Mouse (Mus musculus): Measurements from ENCODE around the gene Repin1. TPM values are rescaled to one million over a fixed set of nuclear protein-coding genes. Genes with fewer than 3 reads are reported as not detected.

The Repin1 gene
- polyA plus RNA-seq, 1 experiment from 2014 or later: 35.8 TPM

DNA sequence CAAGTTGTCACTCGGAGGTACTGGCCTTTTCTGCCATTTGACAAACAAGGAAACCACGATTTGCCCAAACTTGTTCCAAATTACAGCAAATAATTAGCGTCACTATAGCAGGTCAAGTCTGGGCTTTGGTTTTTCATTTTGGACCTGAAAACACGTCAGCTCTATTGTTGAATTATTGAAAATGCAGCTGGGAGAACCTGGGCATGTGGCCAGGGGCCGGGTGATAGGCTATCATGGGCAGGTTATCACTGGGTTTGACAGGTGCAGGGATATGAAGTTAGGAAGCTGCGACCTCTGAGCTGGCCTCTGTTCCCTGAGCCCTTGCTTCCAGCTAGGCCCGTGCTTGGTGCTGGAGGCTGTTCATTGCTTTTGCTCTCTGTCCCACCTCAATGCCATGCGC lies 37.1 kb downstream of the Repin1 start:
- no peak overlapping the region for H3K27ac ChIP-seq (replicated peaks)
- peaks cover 14% of the 10 kb centered on the region for H3K27me3 ChIP-seq
- H3K4me1 ChIP-seq: peaks cover 19% of the 10 kb centered on the region
- no peaks in the 10 kb centered on the region for H3K9me3 ChIP-seq
- H3K9ac ChIP-seq (replicated peaks): no peak overlapping the region
- 83% methylated on average over 8 of the region's 8 CpGs for WGBS
- no peak overlapping the region for H3K4me2 ChIP-seq (replicated peaks)
- ATAC-seq (replicated peaks): no peak
- no peaks in the 10 kb centered on the region for H3K36me3 ChIP-seq
- H3K4me3 ChIP-seq: no peak overlapping the region

- Histone ChIP-seq H3K9ac (replicated peaks) (no peak overlapping the region), H3K27me3 (no peaks in the 10 kb centered on the region), H3K27ac (replicated peaks) (no peak overlapping the region), H3K4me1 (no peaks in the 10 kb centered on the region), H3K4me3 (no peak overlapping the region), H3K36me3 (no peaks in the 10 kb centered on the region), H3K4me2 (replicated peaks) (no peak overlapping the region), H3K9me3 (no peaks in the 10 kb centered on the region)
- WGBS: 90% methylated on average over 2 of the region's 2 CpGs
- ATAC-seq (replicated peaks): no peak
Observed at GRCm38 (mm10) chr6:48635105-48635504, 41.4 kb downstream of the Repin1 start.

GRCm38 (mm10) chr6:48636515-48636914 lies 42.8 kb downstream of the Repin1 start:
- no peaks in the 10 kb centered on the region for H3K4me1 ChIP-seq

GRCm38 (mm10) chr6:48637811-48638500 lies 44.3 kb downstream of the Repin1 start:
- Histone ChIP-seq H3K4me1 (no peaks in the 10 kb centered on the region), H3K4me3 (no peak overlapping the region), H3K9ac (replicated peaks) (no peak overlapping the region), H3K9me3 (no peaks in the 10 kb centered on the region), H3K36me3 (no peaks in the 10 kb centered on the region), H3K27me3 (no peaks in the 10 kb centered on the region), H3K4me2 (replicated peaks) (no peak overlapping the region), H3K27ac (replicated peaks) (no peak overlapping the region)
- ATAC-seq (replicated peaks): no peak
- WGBS: 67% methylated on average over 6 of the region's 6 CpGs

More at GRCm38 (mm10) chr6:48636515-48636914, 42.8 kb downstream of the Repin1 start:
- Histone ChIP-seq H3K36me3 (no peaks in the 10 kb centered on the region), H3K4me3 (no peak overlapping the region), H3K9me3 (no peaks in the 10 kb centered on the region), H3K27ac (replicated peaks) (no peak overlapping the region), H3K9ac (replicated peaks) (no peak overlapping the region), H3K4me2 (replicated peaks) (no peak overlapping the region), H3K27me3 (no peaks in the 10 kb centered on the region)
- ATAC-seq (replicated peaks): no peak
- WGBS: 55% methylated on average over 6 of the region's 6 CpGs

GRCm38 (mm10) chr6:48638553-48638952 lies 44.9 kb downstream of the Repin1 start:
- Histone ChIP-seq H3K27ac (replicated peaks) (no peak overlapping the region), H3K27me3 (no peaks in the 10 kb centered on the region), H3K9ac (replicated peaks) (no peak overlapping the region), H3K9me3 (no peaks in the 10 kb centered on the region), H3K4me2 (replicated peaks) (no peak overlapping the region), H3K4me3 (no peak overlapping the region), H3K4me1 (no peaks in the 10 kb centered on the region), H3K36me3 (no peaks in the 10 kb centered on the region)
- 72% methylated on average over 2 of the region's 2 CpGs for WGBS
- no peak for ATAC-seq (replicated peaks)

DNA sequence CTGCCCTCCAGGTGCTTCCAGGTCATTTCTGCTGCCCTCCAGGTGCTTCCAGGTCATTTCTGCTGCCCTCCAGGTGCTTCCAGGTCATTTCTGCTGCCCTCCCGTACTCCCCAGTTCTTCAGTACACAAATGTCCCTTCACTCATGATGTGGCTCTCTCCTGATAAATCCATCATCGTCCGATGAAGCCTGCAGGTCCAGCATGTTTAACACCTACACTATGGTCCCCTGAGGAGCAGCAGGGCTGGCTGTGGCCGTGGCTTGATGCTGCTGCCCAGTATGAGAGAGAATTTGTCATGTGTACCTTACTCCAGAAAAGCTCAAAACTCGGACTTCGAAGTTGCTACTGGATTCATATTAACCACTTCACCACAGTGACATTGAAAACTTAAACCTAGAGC lies 47.7 kb downstream of the Repin1 start:
- WGBS: 77% methylated on average over 6 of the region's 6 CpGs
- Histone ChIP-seq H3K4me3 (no peak overlapping the region), H3K4me2 (replicated peaks) (no peak overlapping the region), H3K9me3 (no peaks in the 10 kb centered on the region), H3K4me1 (no peaks in the 10 kb centered on the region), H3K27ac (replicated peaks) (no peak overlapping the region), H3K9ac (replicated peaks) (no peak overlapping the region), H3K36me3 (no peaks in the 10 kb centered on the region), H3K27me3 (no peaks in the 10 kb centered on the region)
- no peak for ATAC-seq (replicated peaks)

DNA sequence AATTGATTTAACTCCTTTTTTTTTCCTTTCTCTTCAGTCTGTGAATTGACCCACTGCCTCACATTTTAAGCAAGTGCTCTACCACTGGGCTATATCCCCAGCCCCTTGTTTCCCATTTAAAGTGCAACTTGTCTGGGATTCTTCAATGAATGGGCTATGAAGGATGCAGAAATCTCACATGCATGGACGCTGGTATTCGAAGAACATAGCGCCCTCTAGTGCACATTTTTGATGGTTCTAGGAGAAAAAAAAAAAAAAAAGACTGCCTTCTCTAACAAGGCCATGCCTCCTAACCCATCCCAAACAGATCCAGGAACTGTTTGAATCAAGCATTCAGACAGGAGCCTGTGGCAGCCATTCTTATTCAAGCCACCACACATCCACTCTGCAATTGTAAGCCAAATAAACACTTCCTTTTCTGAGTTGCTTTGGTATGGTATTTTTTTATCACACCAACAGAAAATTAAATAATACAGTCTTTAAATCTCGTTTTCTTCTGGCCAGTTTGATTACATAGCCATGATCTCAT lies 49.1 kb downstream of the Repin1 start:
- 20% methylated on average over 4 of the region's 4 CpGs for WGBS
- Histone ChIP-seq H3K4me3 (no peak overlapping the region), H3K36me3 (no peaks in the 10 kb centered on the region), H3K9ac (replicated peaks) (no peak overlapping the region), H3K4me2 (replicated peaks) (no peak overlapping the region), H3K27me3 (no peaks in the 10 kb centered on the region), H3K4me1 (no peaks in the 10 kb centered on the region), H3K9me3 (no peaks in the 10 kb centered on the region), H3K27ac (replicated peaks) (no peak overlapping the region)
- peak; percentile 38; the same call in 1 of the 2 replicates for ATAC-seq (replicated peaks)

- Histone ChIP-seq H3K4me2 (replicated peaks) (no peak overlapping the region), H3K4me1 (no peaks in the 10 kb centered on the region), H3K9ac (replicated peaks) (no peak overlapping the region), H3K27ac (replicated peaks) (no peak overlapping the region), H3K36me3 (no peaks in the 10 kb centered on the region), H3K4me3 (no peak overlapping the region), H3K9me3 (no peaks in the 10 kb centered on the region), H3K27me3 (no peaks in the 10 kb centered on the region)
- 14% methylated on average over 12 of the region's 12 CpGs for WGBS
- 0 out of 2 replicates have a peak, but pooled peaks have one; percentile 53 for ATAC-seq (replicated peaks)
Observed at GRCm38 (mm10) chr6:48645660-48646308, 52.1 kb downstream of the Repin1 start.

DNA sequence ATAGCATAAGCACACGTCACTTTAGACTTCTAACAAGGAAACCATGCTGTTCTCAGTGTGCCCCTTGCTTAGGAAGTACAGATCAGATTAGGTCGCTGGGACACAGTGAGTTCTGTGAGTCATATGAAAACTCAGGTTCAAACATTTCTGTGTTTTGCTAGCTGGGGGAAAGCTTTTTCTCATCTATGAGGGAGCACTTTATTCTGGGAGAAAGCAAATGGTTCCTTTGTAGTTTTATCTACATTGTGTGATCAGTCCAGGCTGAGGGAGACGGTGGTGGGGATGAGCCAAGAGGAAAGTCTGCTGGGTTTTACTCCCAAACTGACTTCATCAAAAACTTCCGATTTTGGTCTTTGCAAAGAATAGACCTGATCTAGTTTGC lies 52.6 kb downstream of the Repin1 start:
- Histone ChIP-seq H3K4me1 (no peaks in the 10 kb centered on the region), H3K4me3 (no peak overlapping the region), H3K4me2 (replicated peaks) (no peak overlapping the region), H3K27me3 (no peaks in the 10 kb centered on the region), H3K36me3 (no peaks in the 10 kb centered on the region), H3K9ac (replicated peaks) (no peak overlapping the region), H3K9me3 (no peaks in the 10 kb centered on the region), H3K27ac (replicated peaks) (no peak overlapping the region)
- ATAC-seq (replicated peaks): no peak
- 89% methylated on average over 4 of the region's 4 CpGs for WGBS

DNA sequence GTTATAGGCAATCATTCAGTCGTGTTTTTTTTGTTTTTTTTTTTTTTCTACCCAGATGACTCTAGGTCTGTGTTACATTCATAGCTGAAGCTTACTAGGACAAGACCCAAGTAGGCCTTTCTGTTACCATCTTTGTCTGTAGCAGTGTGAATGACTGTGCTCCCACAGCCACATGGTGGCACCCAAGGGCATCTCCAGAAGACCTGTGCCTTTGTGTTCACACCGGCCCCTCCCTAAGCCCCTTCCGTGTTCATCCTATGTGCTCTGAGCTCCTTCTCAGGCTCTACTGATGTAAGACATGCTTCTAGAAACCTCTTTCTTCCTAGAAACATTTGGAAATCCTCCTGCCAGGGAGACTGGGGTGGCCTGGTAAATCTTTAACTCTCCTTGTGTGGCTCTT lies 53.3 kb downstream of the Repin1 start, which contains the start of gene Gimap8:
TSS of gene Gimap8 (plus strand) at position 240 of the 400 bp plus-strand sequence.
- no peaks in the 10 kb centered on the region for H3K9me3 ChIP-seq
- H3K9ac ChIP-seq (replicated peaks): no peak within 1 kb of the TSS
- no peaks in the 10 kb centered on the region for H3K4me1 ChIP-seq
- H3K27me3 ChIP-seq: no peaks in the 10 kb centered on the region
- WGBS: 59% methylated on average over 3 of the region's 3 CpGs
- H3K36me3 ChIP-seq: no peaks in the 10 kb centered on the region
- no peak within 1 kb of the TSS for H3K27ac ChIP-seq (replicated peaks)
- H3K4me2 ChIP-seq (replicated peaks): no peak within 1 kb of the TSS
- ATAC-seq (replicated peaks): no peak
- H3K4me3 ChIP-seq: no peak within 1 kb of the TSS

GRCm38 (mm10) chr6:48647611-48648010 lies 53.9 kb downstream of the Repin1 start:
- Histone ChIP-seq H3K27me3 (no peaks in the 10 kb centered on the region), H3K9ac (replicated peaks) (no peak overlapping the region), H3K4me2 (replicated peaks) (no peak overlapping the region), H3K27ac (replicated peaks) (no peak overlapping the region), H3K9me3 (no peaks in the 10 kb centered on the region), H3K4me1 (no peaks in the 10 kb centered on the region), H3K4me3 (no peak overlapping the region), H3K36me3 (no peaks in the 10 kb centered on the region)
- 87% methylated on average over 2 of the region's 2 CpGs for WGBS
- no peak for ATAC-seq (replicated peaks)
